Mouse (Mus musculus) midbrain, embryonic 14.5 days (tissue): ENCODE measurements around the gene Npas3. TPM values are rescaled to one million over a fixed set of nuclear protein-coding genes. Genes with fewer than 3 reads are reported as not detected.

Source experiments
- ATAC-seq: fragments of 200-750 bp; cut with Nextera tagmentation; 2 replicates; pipeline ENCODE4 v1.8.0; 2017; ENCODE audit warnings: moderate number of reproducible peaks, moderate library complexity; ENCODE audit not compliant: low FRiP score, low TSS enrichment
- DNase-seq: peaks from one replicate; pipeline ENCODE4 v3.0.0-alpha.2; 2015
- H3K27ac ChIP-seq: fragments of 300-500 bp; sonication (generic); replicated peaks from 2 replicates; pipeline ENCODE4 v1.5.1; 2014; ENCODE audit warnings: mild to moderate bottlenecking, low read depth, low read length, moderate library complexity
- H3K27me3 ChIP-seq: fragments of 300-500 bp; sonication (generic); 2 replicates; pipeline ENCODE4 v1.6.1; 2014; ENCODE audit warnings: low read length, control low read depth, mixed read lengths; ENCODE audit not compliant: control insufficient read depth, insufficient read depth
- H3K36me3 ChIP-seq: fragments of 300-500 bp; sonication (generic); 2 replicates; pipeline ENCODE4 v1.6.1; 2014; ENCODE audit warnings: low read length, control low read depth; ENCODE audit not compliant: control insufficient read depth, insufficient read depth
- H3K4me1 ChIP-seq: fragments of 300-500 bp; sonication (generic); 2 replicates; pipeline ENCODE4 v1.6.1; 2014; ENCODE audit warnings: mild to moderate bottlenecking, antibody characterized with exemption, low read length, control low read depth; ENCODE audit not compliant: control insufficient read depth, insufficient read depth
- H3K4me2 ChIP-seq: fragments of 300-500 bp; sonication (generic); 2 replicates; pipeline ENCODE4 v1.6.1; 2014; ENCODE audit warnings: mild to moderate bottlenecking, low read length, moderate library complexity
- H3K4me3 ChIP-seq: fragments of 300-500 bp; sonication (generic); replicated peaks from 2 replicates; pipeline ENCODE4 v1.5.1; 2014; ENCODE audit warnings: low read depth, low read length
- H3K9ac ChIP-seq: fragments of 300-500 bp; sonication (generic); replicated peaks from 2 replicates; pipeline ENCODE4 v1.6.1; 2014; ENCODE audit warnings: mild to moderate bottlenecking, low read length, moderate library complexity
- H3K9me3 ChIP-seq: fragments of 300-500 bp; sonication (generic); 2 replicates; pipeline ENCODE4 v1.6.1; 2016; ENCODE audit warnings: low read length, control low read depth, mixed read lengths; ENCODE audit not compliant: control insufficient read depth
- WGBS: fragments of 180-500 bp; shearing (Covaris S2); extraction: QIAGEN DNeasy Blood & Tissue Kit; methylation state at CpG from one replicate; pipeline ENCODE4 v1.1.7; 2014; 5-methylcytosine and 5-hydroxymethylcytosine counted together
- polyA plus RNA-seq: library from polyadenylated mRNA; unstranded; fragments of >200 nt; fragmentation: Nextera tagmentation; extraction: Ambion mirVana; gene quantifications from 2 replicates; pipeline ENCODE4 v1.2.1, GENCODE M21; 2014

Gene Npas3
- polyA plus RNA-seq, 1 experiment from 2014 or later, result 34.0 TPM

GRCm38 (mm10) chr12:53527046-53527445 is 278.6 kb downstream of the Npas3 start:
- H3K4me3 ChIP-seq, result no peak overlapping the region
- H3K4me2 ChIP-seq, result no peak overlapping the region
- H3K27ac ChIP-seq, result no peak overlapping the region
- peak; percentile 10 for DNase-seq
- H3K36me3 ChIP-seq, result no peaks in the 10 kb centered on the region
- 63% methylated on average over 3 of the region's 3 CpGs for WGBS
- no peaks in the 10 kb centered on the region for H3K9me3 ChIP-seq
- ATAC-seq, result no peak
- peaks cover 5% of the 10 kb centered on the region for H3K4me1 ChIP-seq
- no peaks in the 10 kb centered on the region for H3K27me3 ChIP-seq
- no peak overlapping the region for H3K9ac ChIP-seq

- WGBS, result 92% methylated on average over 2 of the region's 2 CpGs
- no peak for DNase-seq
These were observed 280.9 kb downstream of the Npas3 start for GRCm38 (mm10) chr12:53529345-53529744.

GRCm38 (mm10) chr12:53536816-53537215 is 288.3 kb downstream of the Npas3 start:
- Histone ChIP-seq H3K9me3 (no peaks in the 10 kb centered on the region), H3K4me3 (no peak overlapping the region), H3K9ac (no peak overlapping the region), H3K36me3 (no peaks in the 10 kb centered on the region), H3K4me2 (no peak overlapping the region), H3K27me3 (no peaks in the 10 kb centered on the region), H3K4me1 (peaks cover 3% of the 10 kb centered on the region; the same call in 1 of the 2 replicates), H3K27ac (no peak overlapping the region)
- ATAC-seq, result no peak
- DNase-seq, result no peak
- WGBS, result 8% methylated on average over 5 of the region's 5 CpGs

More at GRCm38 (mm10) chr12:53529345-53529744, 280.9 kb downstream of the Npas3 start:
- H3K9ac ChIP-seq, result no peak overlapping the region
- H3K4me2 ChIP-seq, result no peak overlapping the region
- peaks cover 5% of the 10 kb centered on the region; the same call in 1 of the 2 replicates for H3K4me1 ChIP-seq
- H3K4me3 ChIP-seq, result no peak overlapping the region
- no peaks in the 10 kb centered on the region for H3K27me3 ChIP-seq
- H3K9me3 ChIP-seq, result no peaks in the 10 kb centered on the region
- no peaks in the 10 kb centered on the region for H3K36me3 ChIP-seq
- no peak overlapping the region for H3K27ac ChIP-seq
- no peak for ATAC-seq

GRCm38 (mm10) chr12:53556359-53556758 is 307.9 kb downstream of the Npas3 start:
- no peak overlapping the region for H3K9ac ChIP-seq
- no peak overlapping the region for H3K4me2 ChIP-seq
- H3K4me3 ChIP-seq, result no peak overlapping the region
- whole genome bisulfite sequencing, result 91% methylated on average over 2 of the region's 2 CpGs
- H3K4me1 ChIP-seq, result no peaks in the 10 kb centered on the region
- H3K9me3 ChIP-seq, result no peaks in the 10 kb centered on the region
- no peak for DNase-seq
- H3K27me3 ChIP-seq, result no peaks in the 10 kb centered on the region
- ATAC-seq, result no peak
- H3K27ac ChIP-seq, result no peak overlapping the region
- H3K36me3 ChIP-seq, result no peaks in the 10 kb centered on the region

GRCm38 (mm10) chr12:53558259-53558658 is 309.8 kb downstream of the Npas3 start:
- Histone ChIP-seq H3K27ac (no peak overlapping the region), H3K9ac (no peak overlapping the region), H3K4me3 (no peak overlapping the region), H3K9me3 (no peaks in the 10 kb centered on the region), H3K27me3 (no peaks in the 10 kb centered on the region), H3K36me3 (no peaks in the 10 kb centered on the region), H3K4me2 (no peak overlapping the region), H3K4me1 (no peaks in the 10 kb centered on the region)
- WGBS, result 94% methylated on average over 1 of the region's 1 CpGs
- DNase-seq, result no peak
- ATAC-seq, result no peak

GRCm38 (mm10) chr12:53566712-53567387 is 318.4 kb downstream of the Npas3 start:
- Histone ChIP-seq H3K4me3 (no peak overlapping the region), H3K27ac (peak overlapping the region; percentile 5; the same call in 1 of the 2 replicates), H3K27me3 (no peaks in the 10 kb centered on the region), H3K36me3 (no peaks in the 10 kb centered on the region), H3K9ac (no peak overlapping the region), H3K4me2 (no peak overlapping the region), H3K9me3 (no peaks in the 10 kb centered on the region), H3K4me1 (peaks cover 6% of the 10 kb centered on the region; the same call in 1 of the 2 replicates)
- ATAC-seq (peak; percentile 11; the same call in 1 of the 2 replicates), DNase-seq (peak; percentile 59)
- WGBS, result 42% methylated on average over 12 of the region's 12 CpGs

GRCm38 (mm10) chr12:53581181-53581580 is 332.7 kb downstream of the Npas3 start:
- Histone ChIP-seq H3K4me2 (no peak overlapping the region), H3K4me3 (no peak overlapping the region), H3K27ac (no peak overlapping the region), H3K4me1 (no peaks in the 10 kb centered on the region), H3K27me3 (no peaks in the 10 kb centered on the region), H3K36me3 (no peaks in the 10 kb centered on the region), H3K9me3 (no peaks in the 10 kb centered on the region), H3K9ac (no peak overlapping the region)
- 84% methylated on average over 5 of the region's 5 CpGs for WGBS
- DNase-seq, result no peak
- ATAC-seq, result no peak

- peak overlapping the region; percentile 49; the same call in 1 of the 2 replicates for H3K27ac ChIP-seq
- H3K9ac ChIP-seq, result no peak overlapping the region
- H3K4me2 ChIP-seq, result no peak overlapping the region
- no peak for DNase-seq
- no peaks in the 10 kb centered on the region for H3K36me3 ChIP-seq
- no peak for ATAC-seq
- no peak overlapping the region for H3K4me3 ChIP-seq
- 65% methylated on average over 5 of the region's 5 CpGs for WGBS
- H3K4me1 ChIP-seq, result peaks cover 20% of the 10 kb centered on the region
- no peaks in the 10 kb centered on the region for H3K9me3 ChIP-seq
- H3K27me3 ChIP-seq, result no peaks in the 10 kb centered on the region
These were observed 338.8 kb downstream of the Npas3 start for GRCm38 (mm10) chr12:53587249-53587648.
